Mouse (Mus musculus) heart, embryonic 11.5 days (tissue): ENCODE data around the gene Jhy. TPM values are rescaled to one million over a fixed set of nuclear protein-coding genes. Genes with fewer than 3 reads are reported as not detected.
A peak's percentile ranks its signal among the peaks of the same experiment; 100 is the strongest.

Experiments
- ATAC-seq: fragments of 200-750 bp; cut with Nextera tagmentation; replicated peaks from 2 replicates; pipeline ENCODE4 v1.8.0; 2017; ENCODE audit warnings: moderate library complexity; ENCODE audit not compliant: insufficient number of reproducible peaks, low FRiP score, low TSS enrichment
- H3K27ac ChIP-seq: fragments of 300-500 bp; sonication (generic); 2 replicates; pipeline ENCODE4 v1.5.1; 2014; ENCODE audit warnings: mild to moderate bottlenecking, low read depth, low read length
- H3K27me3 ChIP-seq: fragments of 300-500 bp; sonication (generic); 2 replicates; pipeline ENCODE4 v1.6.1; 2014; ENCODE audit warnings: mild to moderate bottlenecking, low read length, mixed read lengths; ENCODE audit not compliant: control insufficient read depth, insufficient read depth
- H3K36me3 ChIP-seq: fragments of 300-500 bp; sonication (generic); 2 replicates; pipeline ENCODE4 v1.6.1; 2014; ENCODE audit warnings: mild to moderate bottlenecking, low read length, moderate library complexity, mixed read lengths; ENCODE audit not compliant: control insufficient read depth, insufficient read depth
- H3K4me1 ChIP-seq: fragments of 300-500 bp; sonication (generic); 2 replicates; pipeline ENCODE4 v1.6.1; 2014; ENCODE audit warnings: low read length; ENCODE audit not compliant: control insufficient read depth, insufficient read depth
- H3K4me2 ChIP-seq: fragments of 300-500 bp; sonication (generic); 2 replicates; pipeline ENCODE4 v1.6.1; 2014; ENCODE audit warnings: mild to moderate bottlenecking, moderate library complexity
- H3K4me3 ChIP-seq: fragments of 300-500 bp; sonication (generic); 2 replicates; pipeline ENCODE4 v1.5.1; 2014; ENCODE audit warnings: low read depth, low read length
- H3K9ac ChIP-seq: fragments of 300-500 bp; sonication (generic); 2 replicates; pipeline ENCODE4 v1.6.1; 2014; ENCODE audit warnings: mild to moderate bottlenecking, low read depth, low read length, moderate library complexity
- H3K9me3 ChIP-seq: fragments of 300-500 bp; sonication (generic); replicated peaks from 2 replicates; pipeline ENCODE4 v1.6.1; 2016; ENCODE audit warnings: low read length; ENCODE audit not compliant: control insufficient read depth
- WGBS: fragments of 180-500 bp; shearing (Covaris S2); extraction: QIAGEN DNeasy Blood & Tissue Kit; methylation state at CpG from one replicate; pipeline ENCODE4 v1.1.7; 2014; ENCODE audit not compliant: insufficient replicate concordance; 5-methylcytosine and 5-hydroxymethylcytosine counted together
- polyA plus RNA-seq: library from polyadenylated mRNA; unstranded; fragments of >200 nt; fragmentation: Nextera tagmentation; extraction: Ambion mirVana; gene quantifications from 2 replicates; pipeline ENCODE4 v1.2.1, GENCODE M21; 2014

Gene Jhy
- polyA plus RNA-seq = 0.08 TPM in 1 of 2 replicates, not detected in the other

DNA sequence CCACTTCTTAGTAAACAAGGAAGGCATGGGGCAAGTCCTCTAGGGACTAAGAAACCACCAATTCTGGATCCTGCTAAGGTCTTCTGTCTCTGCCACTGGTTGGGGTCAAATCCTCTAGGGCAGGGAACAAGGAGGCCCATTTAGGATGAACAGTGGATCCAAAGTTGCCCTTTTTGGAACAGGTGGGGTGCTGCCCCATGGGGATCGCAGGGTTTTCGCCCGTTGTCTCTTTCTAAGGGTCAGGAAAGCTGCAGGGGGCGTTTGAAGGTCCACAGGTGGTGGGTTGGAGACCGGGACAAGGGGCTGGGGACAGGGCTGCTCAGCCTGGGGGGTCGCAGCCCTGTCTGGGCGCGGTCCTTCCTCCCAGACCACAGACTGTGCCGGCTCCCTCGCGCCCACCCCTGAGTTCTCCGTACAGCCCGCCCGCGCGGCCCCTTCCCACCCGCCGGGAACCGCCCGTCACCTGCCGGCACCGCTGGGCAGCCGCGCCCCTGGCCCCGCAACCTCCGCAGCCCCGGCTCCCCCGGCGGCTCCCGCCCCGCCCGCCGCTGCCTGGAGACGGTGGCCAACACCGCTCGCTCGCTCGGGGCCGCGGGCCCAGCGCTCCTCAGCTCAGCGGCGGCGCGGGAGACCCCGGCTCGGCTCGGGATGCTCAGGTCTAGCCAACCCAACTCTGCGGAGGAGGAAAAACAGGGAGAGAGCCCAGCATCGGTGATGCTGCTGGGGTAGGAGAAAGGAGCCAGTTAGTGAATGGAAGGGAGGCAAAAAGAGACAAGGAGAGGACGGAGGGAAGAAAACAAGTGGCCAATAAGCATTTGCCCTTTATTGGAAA, at the start of gene Jhy:
Gene Jhy (minus strand): TSS at position 533 of the 832 bp plus-strand sequence.
- H3K4me2 ChIP-seq = peak within 1 kb of the TSS; percentile 73
- peak within 1 kb of the TSS; percentile 50 for H3K4me3 ChIP-seq
- under 1% methylated on average over 48 of the region's 51 CpGs for WGBS
- peaks cover 4% of the 10 kb centered on the region for H3K4me1 ChIP-seq
- H3K27me3 ChIP-seq = peaks cover 34% of the 10 kb centered on the region
- H3K9ac ChIP-seq = no peak within 1 kb of the TSS
- no peaks in the 10 kb centered on the region for H3K9me3 ChIP-seq
- no peak within 1 kb of the TSS for H3K27ac ChIP-seq
- no peaks in the 10 kb centered on the region for H3K36me3 ChIP-seq
- no peak for ATAC-seq

DNA sequence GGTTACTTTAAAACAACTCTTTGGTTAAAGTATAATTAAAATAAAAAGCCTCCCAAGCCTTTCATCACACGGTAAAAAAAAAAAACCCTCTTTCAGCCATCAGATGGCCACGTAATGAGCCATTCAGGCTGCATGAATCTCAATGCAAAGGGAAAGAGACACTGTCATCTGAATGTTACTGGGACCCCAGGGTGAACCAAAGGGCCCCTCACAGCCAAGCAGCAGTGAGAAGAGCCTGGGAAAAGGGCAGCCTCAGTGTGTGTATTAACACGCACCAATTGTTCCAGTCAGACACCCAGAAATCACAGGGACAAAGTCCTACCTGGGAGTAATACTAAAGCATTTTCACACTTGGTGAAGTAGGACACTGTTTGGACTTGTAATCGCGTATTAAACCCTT, 48.5 kb upstream of the Jhy start:
- Histone ChIP-seq H3K27me3 (no peaks in the 10 kb centered on the region), H3K9me3 (no peaks in the 10 kb centered on the region), H3K4me2 (no peak overlapping the region), H3K4me3 (no peak overlapping the region), H3K9ac (no peak overlapping the region), H3K27ac (no peak overlapping the region), H3K36me3 (no peaks in the 10 kb centered on the region), H3K4me1 (no peaks in the 10 kb centered on the region)
- ATAC-seq = no peak
- WGBS = 95% methylated on average over 5 of the region's 5 CpGs

DNA sequence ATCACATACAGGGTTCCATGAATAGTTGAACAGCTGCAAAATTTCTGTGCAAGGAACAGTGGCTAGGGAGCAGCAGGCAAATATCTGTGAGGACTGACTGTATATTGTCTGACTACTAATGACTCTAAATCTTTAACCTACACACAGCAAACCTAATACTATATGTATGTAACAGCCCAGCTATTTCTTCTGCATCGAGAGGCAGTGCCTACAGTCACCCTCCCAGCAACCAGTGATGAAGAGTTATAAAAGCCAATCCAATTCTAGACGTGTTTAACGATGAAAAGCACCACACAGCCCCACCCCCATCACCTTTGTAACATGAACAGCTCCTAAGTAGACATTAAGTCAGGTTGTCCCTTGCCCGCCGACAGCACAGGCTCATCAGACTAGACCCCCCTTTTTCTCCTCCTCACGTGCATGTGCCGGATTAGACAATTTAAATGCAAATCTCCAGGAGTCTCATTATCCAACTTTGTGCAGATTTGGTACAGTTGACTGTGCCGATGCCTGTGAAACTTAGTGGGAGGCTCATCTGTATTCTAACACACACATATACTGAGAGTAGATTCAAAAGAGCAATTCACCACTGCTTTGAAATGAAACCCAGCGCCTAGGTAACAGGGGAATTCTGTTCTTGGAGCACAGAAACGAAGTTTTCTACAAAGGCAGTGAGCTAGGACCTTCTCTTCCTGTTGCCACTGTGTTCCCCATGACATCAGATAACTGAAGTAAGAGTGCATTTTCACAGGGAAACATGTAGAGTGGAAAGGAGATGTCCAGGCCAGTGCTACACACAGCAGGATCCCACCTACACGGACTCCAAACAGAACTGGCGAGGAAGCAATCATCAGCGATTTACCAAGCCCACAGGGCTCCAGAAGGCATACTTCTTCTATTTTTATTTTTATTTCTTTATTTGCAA, 47.9 kb upstream of the Jhy start:
- Histone ChIP-seq H3K27me3 (no peaks in the 10 kb centered on the region), H3K9ac (no peak overlapping the region), H3K36me3 (no peaks in the 10 kb centered on the region), H3K4me2 (no peak overlapping the region), H3K4me3 (no peak overlapping the region), H3K4me1 (no peaks in the 10 kb centered on the region), H3K9me3 (no peaks in the 10 kb centered on the region), H3K27ac (no peak overlapping the region)
- WGBS = 83% methylated on average over 13 of the region's 13 CpGs
- no peak for ATAC-seq

DNA sequence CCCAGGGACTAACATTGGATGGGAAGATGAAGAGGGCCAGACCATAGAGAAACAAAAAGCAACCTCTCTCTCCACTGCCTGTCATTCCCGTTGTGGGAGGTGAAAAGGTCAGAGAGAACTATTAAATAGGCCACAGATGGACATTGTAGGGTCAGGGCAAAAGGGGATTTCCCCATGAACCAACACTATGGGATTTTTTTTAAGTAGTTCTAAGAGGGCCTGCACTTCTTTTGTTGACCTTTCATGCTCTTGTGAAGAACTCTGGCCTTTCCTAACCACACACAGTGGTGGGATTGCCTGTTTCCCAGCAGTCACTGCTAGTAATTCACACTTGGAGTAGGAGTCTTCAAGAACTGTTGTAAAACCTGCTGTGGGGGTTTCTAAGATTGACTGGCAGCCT, 43.9 kb upstream of the Jhy start:
- H3K9ac ChIP-seq = no peak overlapping the region
- no peaks in the 10 kb centered on the region for H3K4me1 ChIP-seq
- H3K9me3 ChIP-seq = no peaks in the 10 kb centered on the region
- H3K27me3 ChIP-seq = no peaks in the 10 kb centered on the region
- no peak overlapping the region for H3K27ac ChIP-seq
- no peaks in the 10 kb centered on the region for H3K36me3 ChIP-seq
- 48% methylated on average over 1 of the region's 1 CpGs for WGBS
- no peak overlapping the region for H3K4me2 ChIP-seq
- no peak for ATAC-seq
- no peak overlapping the region for H3K4me3 ChIP-seq

DNA sequence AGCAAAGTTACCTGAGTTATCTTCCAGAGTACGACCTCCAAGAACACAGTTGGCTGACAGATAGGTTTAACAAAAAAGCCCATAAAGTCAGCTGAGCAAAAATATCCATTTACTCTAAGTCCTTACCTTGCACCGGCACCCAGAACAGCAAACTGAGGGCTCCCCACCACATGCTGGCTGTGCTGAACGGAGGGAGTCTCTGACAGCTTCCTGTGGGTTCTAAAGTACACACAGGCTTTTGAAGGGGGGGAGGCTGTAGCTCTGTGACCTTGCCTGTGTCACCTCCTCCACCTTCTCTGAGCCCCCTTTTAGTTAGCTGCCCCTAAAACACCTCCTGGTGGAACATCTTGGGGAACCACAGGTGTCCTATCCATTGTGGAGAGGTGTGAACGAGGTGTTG, 40.5 kb upstream of the Jhy start, which contains the start of gene Crtam:
Gene Crtam (minus strand): TSS at position 214 of the 400 bp plus-strand sequence.
- H3K27me3 ChIP-seq = no peaks in the 10 kb centered on the region
- H3K36me3 ChIP-seq = no peaks in the 10 kb centered on the region
- H3K4me1 ChIP-seq = no peaks in the 10 kb centered on the region
- H3K4me3 ChIP-seq = no peak within 1 kb of the TSS
- 23% methylated on average over 4 of the region's 4 CpGs for WGBS
- H3K9ac ChIP-seq = no peak within 1 kb of the TSS
- no peaks in the 10 kb centered on the region for H3K9me3 ChIP-seq
- no peak within 1 kb of the TSS for H3K4me2 ChIP-seq
- H3K27ac ChIP-seq = no peak within 1 kb of the TSS
- no peak for ATAC-seq

DNA sequence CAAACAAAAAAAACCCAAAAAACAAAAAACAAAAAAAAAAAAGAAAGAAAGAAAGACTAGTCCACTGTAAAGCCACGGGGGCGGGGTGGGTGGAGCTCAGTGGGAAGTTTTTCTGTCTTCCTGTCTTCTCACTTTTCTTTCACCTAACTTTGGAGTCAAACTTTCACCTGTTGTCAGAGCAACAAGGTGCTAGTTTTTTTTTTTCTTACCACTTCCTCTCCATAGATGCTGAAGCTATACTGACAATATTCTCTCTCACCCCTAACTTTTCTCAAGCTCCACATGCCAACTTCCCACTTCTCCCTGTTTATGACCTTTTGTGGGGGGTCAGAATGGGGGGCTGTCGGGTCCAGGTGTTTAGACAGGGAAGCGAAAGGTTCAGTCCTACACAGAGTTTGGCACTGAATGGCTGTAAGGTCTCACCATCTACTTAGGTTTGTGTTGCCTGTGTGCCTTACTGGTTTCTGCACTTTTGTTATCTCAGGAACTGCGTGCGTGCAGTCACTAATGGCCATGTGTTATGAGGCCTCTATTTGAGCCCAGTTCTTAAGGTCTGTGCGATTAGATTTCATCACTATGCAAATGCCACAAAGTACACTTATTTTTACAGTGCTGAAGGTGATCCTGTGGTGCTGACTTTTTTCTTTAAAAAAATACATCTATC, 33.3 kb upstream of the Jhy start:
- no peaks in the 10 kb centered on the region for H3K9me3 ChIP-seq
- H3K36me3 ChIP-seq = no peaks in the 10 kb centered on the region
- no peak overlapping the region for H3K9ac ChIP-seq
- H3K4me3 ChIP-seq = no peak overlapping the region
- H3K27me3 ChIP-seq = no peaks in the 10 kb centered on the region
- no peaks in the 10 kb centered on the region for H3K4me1 ChIP-seq
- no peak for ATAC-seq
- WGBS = 76% methylated on average over 7 of the region's 7 CpGs
- H3K4me2 ChIP-seq = no peak overlapping the region
- no peak overlapping the region for H3K27ac ChIP-seq

DNA sequence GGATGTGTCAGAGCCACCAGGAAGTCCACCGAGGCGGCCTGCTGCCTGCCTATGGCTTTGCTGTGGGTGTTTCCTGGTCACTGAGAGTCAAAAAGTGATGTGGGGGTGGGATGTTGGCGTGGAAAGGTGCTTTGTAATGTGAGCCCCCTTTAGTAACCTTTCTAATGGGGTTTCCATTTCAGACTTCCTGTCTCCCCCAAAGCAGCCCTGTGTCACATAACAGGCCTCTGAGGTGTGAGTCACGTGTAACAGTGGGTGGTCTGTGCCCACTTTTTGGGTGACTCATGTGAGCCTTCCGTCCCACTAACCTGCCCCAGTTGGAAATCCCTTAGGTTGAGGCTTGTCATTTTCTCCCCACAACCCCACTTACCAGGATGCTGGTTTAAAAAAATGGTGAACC, 30.2 kb upstream of the Jhy start:
- Histone ChIP-seq H3K9ac (no peak overlapping the region), H3K4me1 (no peaks in the 10 kb centered on the region), H3K4me2 (no peak overlapping the region), H3K9me3 (no peaks in the 10 kb centered on the region), H3K27ac (no peak overlapping the region), H3K36me3 (no peaks in the 10 kb centered on the region), H3K27me3 (no peaks in the 10 kb centered on the region), H3K4me3 (no peak overlapping the region)
- 61% methylated on average over 5 of the region's 5 CpGs for WGBS
- no peak for ATAC-seq

DNA sequence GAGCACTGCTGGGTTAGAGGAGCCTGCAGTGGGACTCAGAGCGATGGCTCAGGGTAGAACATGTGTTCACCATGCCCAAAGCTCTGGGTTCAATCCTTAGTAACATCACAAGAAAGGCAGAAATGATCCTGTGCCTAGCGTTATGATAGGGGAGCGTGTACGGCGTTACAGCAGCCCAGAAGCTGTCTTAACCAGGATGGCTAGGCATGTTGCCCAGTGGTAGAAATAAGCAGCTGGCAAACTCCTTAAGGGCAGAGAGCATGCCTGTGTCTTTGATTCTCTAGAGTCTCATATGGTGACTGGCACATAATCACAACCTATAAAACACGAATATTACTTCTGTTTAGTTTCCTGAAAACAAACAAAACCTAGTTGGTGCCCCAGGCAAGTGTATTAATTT, 27.6 kb upstream of the Jhy start:
- Histone ChIP-seq H3K4me1 (no peaks in the 10 kb centered on the region), H3K27me3 (no peaks in the 10 kb centered on the region), H3K36me3 (no peaks in the 10 kb centered on the region), H3K9me3 (no peaks in the 10 kb centered on the region), H3K4me3 (no peak overlapping the region), H3K4me2 (no peak overlapping the region), H3K9ac (no peak overlapping the region), H3K27ac (no peak overlapping the region)
- WGBS = 84% methylated on average over 6 of the region's 6 CpGs
- ATAC-seq = no peak
